Mouse (Mus musculus) MEL (cell line): ENCODE data around the gene Gm10964.

ENCODE experiments used
- CTCF ChIP-seq, 3 experiments: IDR thresholded peaks in 2 of 3; conservative IDR thresholded peaks in 1 of 3; 2 replicates each; pipeline ENCODE4 v1.5.1; 2011 to 2012; ENCODE audit warnings: low read length in 3 of 3, low read depth in 2 of 3, mild to moderate bottlenecking in 2 of 3, improper control_type of control experiment in 1 of 3, inconsistent platforms in 1 of 3, mixed read lengths in 1 of 3, moderate library complexity in 1 of 3; ENCODE audit not compliant: control insufficient read depth in 1 of 3, insufficient read depth in 1 of 3, poor library complexity in 1 of 3, severe bottlenecking in 1 of 3
- GATA1 ChIP-seq: IDR thresholded peaks from 2 replicates; pipeline ENCODE4 v1.6.1; 2011; ENCODE audit warnings: low read depth, low read length, improper control_type of control experiment
- POLR2A ChIP-seq, 2 experiments: IDR thresholded peaks; 2 replicates each; pipeline ENCODE4 v1.6.1; 2011 to 2012; ENCODE audit warnings: low read length in 2 of 2, mild to moderate bottlenecking in 2 of 2, control low read depth in 1 of 2, improper control_type of control experiment in 1 of 2, low read depth in 1 of 2, moderate library complexity in 1 of 2; ENCODE audit not compliant: control insufficient read depth in 1 of 2, insufficient read depth in 1 of 2, poor library complexity in 1 of 2
- RAD21 ChIP-seq: IDR thresholded peaks from 2 replicates; pipeline ENCODE4 v1.6.1; 2011; ENCODE audit warnings: mild to moderate bottlenecking, low read depth, low read length, improper control_type of control experiment

DNA sequence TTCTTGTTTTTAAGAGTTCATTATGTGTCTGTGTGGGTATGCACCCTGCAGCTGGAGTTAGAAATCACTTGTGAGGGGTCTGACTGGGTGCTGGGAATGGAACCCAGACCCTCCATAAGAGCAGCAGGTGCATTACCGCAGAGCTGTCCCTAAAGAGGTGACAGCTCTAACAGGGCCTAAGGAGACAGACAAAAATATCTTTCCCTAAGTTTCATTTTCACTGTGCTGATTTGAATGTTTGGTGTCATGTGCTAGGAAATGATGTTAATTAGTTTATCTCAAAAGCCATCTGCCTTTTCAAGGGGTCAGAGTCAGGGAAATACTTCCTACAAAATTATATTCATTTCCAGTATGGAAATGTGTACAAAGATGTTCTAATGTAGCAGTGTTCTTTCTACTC, at the start of gene Gm10964:
- TF ChIP-seq GATA1 (no peak), POLR2A (IDR thresholded peaks at IDR 0.05; ENCODE audit: control insufficient read depth in 1 of 2, insufficient read depth in 1 of 2, low read depth in 1 of 2, low read length in 2 of 2, poor library complexity in 1 of 2) (no peak), CTCF (IDR thresholded peaks at IDR 0.05 in 2 of 3, conservative IDR thresholded peaks at IDR 0.05 in 1 of 3; ENCODE audit: control insufficient read depth in 1 of 3, insufficient read depth in 1 of 3, low read depth in 2 of 3, low read length in 3 of 3, poor library complexity in 1 of 3, severe bottlenecking in 1 of 3) (no peak), RAD21 (no peak)
